16 mouse cellular contexts compared by ENCODE assay signal in genomic region chr2:73772945-73773344, GRCm38 (mm10). TPM values are rescaled to one million over a fixed set of nuclear protein-coding genes. Genes with fewer than 3 reads are reported as not detected.
DNase-seq lines count a peak whose midpoint lies in the region; ATAC-seq lines count a peak whose summit lies in the region.
"Had no signal": no experiment of that assay in that cellular context is flagged by ENCODE, and none has a peak within 500 bp of the region (broad histone marks: within the 10 kb centered on the region; RNA-seq: fewer than 3 reads in every experiment).

No protein-coding gene starts in this region.

- no peaks in the 10 kb centered on the region for H3K36me3 ChIP-seq in heart, embryonic 15.5 days
- no peaks in the 10 kb centered on the region for H3K36me3 ChIP-seq in forebrain, embryonic 15.5 days
- H3K36me3 ChIP-seq in midbrain, embryonic 10.5 days, result no peaks in the 10 kb centered on the region; the same call in 1 of the 2 replicates
- H3K36me3 ChIP-seq: embryonic facial prominence, embryonic 15.5 days; liver, embryonic 13.5 days had no signal

- H3K27me3 ChIP-seq in heart, embryonic 15.5 days, result 0 out of 2 replicates have a peak, but pooled peaks cover 4% of the 10 kb centered on the region
- H3K27me3 ChIP-seq in forebrain, embryonic 15.5 days, result no peaks in the 10 kb centered on the region
- H3K27me3 ChIP-seq in midbrain, embryonic 10.5 days (ENCODE audit: low read depth, poor library complexity, severe bottlenecking), result peaks cover 8% of the 10 kb centered on the region; the same call in 1 of the 2 replicates

- intact Hi-C loops in heart, postnatal 25 days (cut with DNase I), result loop anchor here (10.0 kb wide), 1 partner anchor 892 kb away; the partner anchor contains the start of gene Hoxd13

- no peak for ATAC-seq in heart, embryonic 15.5 days (replicated peaks; ENCODE audit: insufficient number of reproducible peaks, insufficient read depth, low FRiP score, low read depth)
- no peak for ATAC-seq in forebrain, embryonic 15.5 days (replicated peaks)

- no peak overlapping the region for H3K27ac ChIP-seq in heart, embryonic 15.5 days
- no peak overlapping the region for H3K27ac ChIP-seq in forebrain, embryonic 15.5 days (replicated peaks)
- H3K27ac ChIP-seq in midbrain, embryonic 10.5 days (replicated peaks), result no peak overlapping the region
- H3K27ac ChIP-seq: embryonic facial prominence, embryonic 15.5 days; left cerebral cortex, adult 2 months; liver, embryonic 13.5 days had no signal

- no peak overlapping the region for H3K9ac ChIP-seq in heart, embryonic 15.5 days
- peak overlapping the region; percentile 19; the same call in 1 of the 2 replicates for H3K9ac ChIP-seq in forebrain, embryonic 15.5 days (replicated peaks)
- H3K9ac ChIP-seq: embryonic facial prominence, embryonic 15.5 days; liver, embryonic 13.5 days had no signal

- no peaks in the 10 kb centered on the region for H3K9me3 ChIP-seq in heart, embryonic 15.5 days (replicated peaks)
- no peaks in the 10 kb centered on the region for H3K9me3 ChIP-seq in forebrain, embryonic 15.5 days
- H3K9me3 ChIP-seq in midbrain, embryonic 10.5 days (replicated peaks), result no peaks in the 10 kb centered on the region
- H3K9me3 ChIP-seq: embryonic facial prominence, embryonic 15.5 days; liver, embryonic 13.5 days had no signal

- no peak overlapping the region for H3K4me3 ChIP-seq in heart, embryonic 15.5 days
- H3K4me3 ChIP-seq in forebrain, embryonic 15.5 days, result peak overlapping the region; percentile 97
- H3K4me3 ChIP-seq in midbrain, embryonic 10.5 days, result peak overlapping the region; percentile 75; the same call in 1 of the 2 replicates
- H3K4me3 ChIP-seq: embryonic facial prominence, embryonic 15.5 days; left cerebral cortex, adult 2 months; liver, embryonic 13.5 days had no signal

- H3K4me2 ChIP-seq in heart, embryonic 15.5 days, result peak overlapping the region; percentile 96; the same call in 1 of the 2 replicates
- H3K4me2 ChIP-seq in forebrain, embryonic 15.5 days (replicated peaks), result peak overlapping the region; percentile 48
- H3K4me2 ChIP-seq: embryonic facial prominence, embryonic 15.5 days; liver, embryonic 13.5 days had no signal

- H3K4me1 ChIP-seq in heart, embryonic 15.5 days (replicated peaks), result peaks cover 20% of the 10 kb centered on the region
- peaks cover 34% of the 10 kb centered on the region for H3K4me1 ChIP-seq in forebrain, embryonic 15.5 days
- H3K4me1 ChIP-seq in midbrain, embryonic 10.5 days, result peaks cover 39% of the 10 kb centered on the region

- DNase-seq in heart, postnatal 25 days (ENCODE audit: low spot score), result no peak
- DNase-seq in midbrain, embryonic 10.5 days (ENCODE audit: low spot score), result no peak
- DNase-seq in testis, postnatal 14 days (ENCODE audit: low spot score), result no peak
- no peak for DNase-seq in gastrocnemius, postnatal 4 days (ENCODE audit: low spot score in 2 of 2)
- no peak for DNase-seq in frontal cortex, postnatal 10 days (ENCODE audit: low spot score in 2 of 2)
- DNase-seq in kidney, adult 8-10 months, result no peak
- DNase-seq: B cell, adult 2 months; cerebellum, adult 2 months; heart, postnatal 14 days; kidney, postnatal 14 days; liver, embryonic 13.5 days; lung, postnatal 36 days had no signal

- WGBS in heart, embryonic 15.5 days, result 29% methylated on average over 1 of the region's 1 CpGs
- 11% methylated on average over 1 of the region's 1 CpGs for WGBS in forebrain, embryonic 15.5 days
- WGBS in midbrain, embryonic 10.5 days, result 21% methylated on average over 1 of the region's 1 CpGs

RNA-seq across cellular contexts. Expression of gene Chn1, which starts 2.2 kb away (rescaled TPM):
- 21.2 and 24.0 TPM in 2 replicates for polyA plus RNA-seq in heart, embryonic 15.5 days (2015; fragmentation: Nextera tagmentation; extraction: Ambion mirVana)
- 10 to 100 TPM; 38.3 to 46.0 TPM for total RNA-seq in heart, postnatal 25 days (2021)
- polyA plus RNA-seq in forebrain, embryonic 15.5 days (2015; fragmentation: Nextera tagmentation; extraction: Ambion mirVana), result 87.9 and 94.9 TPM in 2 replicates
- polyA plus RNA-seq in midbrain, embryonic 10.5 days (2016; fragmentation: Nextera tagmentation; extraction: Ambion mirVana), result 38.9 and 51.8 TPM in 2 replicates
- total RNA-seq in gastrocnemius, postnatal 4 days (2021), result 10 to 100 TPM; 23.3 to 25.6 TPM
